Mouse (Mus musculus) frontal cortex, postnatal 25 days (tissue): ENCODE data around the gene Wdr78.

Experiments used
- DNase-seq, 2 experiments: peaks; one replicate each; pipeline ENCODE4 v3.0.0; 2022; ENCODE audit warnings: low spot score in 2 of 2

The Wdr78 gene

GRCm38 (mm10) chr4:103056909-103057308 is 57.4 kb downstream of the Wdr78 start:
- DNase-seq, result no peak

- no peak for DNase-seq
Observed at GRCm38 (mm10) chr4:103048046-103048445, 66.3 kb downstream of the Wdr78 start.

GRCm38 (mm10) chr4:103042997-103043396 is 71.4 kb downstream of the Wdr78 start:
- no peak for DNase-seq

GRCm38 (mm10) chr4:103039838-103040191 is 74.5 kb downstream of the Wdr78 start:
- no peak for DNase-seq

GRCm38 (mm10) chr4:103039103-103039837 is 75.1 kb downstream of the Wdr78 start:
- DNase-seq, result no peak

GRCm38 (mm10) chr4:103028177-103029088 is 85.9 kb downstream of the Wdr78 start:
- no peak for DNase-seq

GRCm38 (mm10) chr4:103027745-103028144 is 86.6 kb downstream of the Wdr78 start:
- DNase-seq, result no peak

GRCm38 (mm10) chr4:103026621-103027020 is 87.7 kb downstream of the Wdr78 start, which contains the start of gene Insl5:
TSS of gene Insl5 (minus strand) at chr4:103026842.
- no peak for DNase-seq

- no peak for DNase-seq
Observed at GRCm38 (mm10) chr4:103013490-103013889, 100.9 kb downstream of the Wdr78 start.

- DNase-seq, result no peak
Observed at GRCm38 (mm10) chr4:103011823-103012222, 102.5 kb downstream of the Wdr78 start.

GRCm38 (mm10) chr4:103010734-103011133 is 103.6 kb downstream of the Wdr78 start:
- DNase-seq, result no peak

- DNase-seq, result no peak
Observed at GRCm38 (mm10) chr4:103006943-103007418, 107.4 kb downstream of the Wdr78 start.

GRCm38 (mm10) chr4:103006266-103006665 is 108.1 kb downstream of the Wdr78 start:
- DNase-seq, result no peak

GRCm38 (mm10) chr4:103005190-103005945 is 109.0 kb downstream of the Wdr78 start:
- DNase-seq, result no peak

- no peak for DNase-seq
Observed at GRCm38 (mm10) chr4:103004681-103005080, 109.7 kb downstream of the Wdr78 start.

- no peak for DNase-seq
Observed at GRCm38 (mm10) chr4:102991685-102992084, 122.7 kb downstream of the Wdr78 start.

GRCm38 (mm10) chr4:102990595-102991340 is 123.6 kb downstream of the Wdr78 start:
- no peak for DNase-seq

- no peak for DNase-seq
Observed at GRCm38 (mm10) chr4:102990016-102990415, 124.3 kb downstream of the Wdr78 start.

- no peak for DNase-seq
Observed at GRCm38 (mm10) chr4:102989391-102989790, 125.0 kb downstream of the Wdr78 start.

- no peak for DNase-seq
Observed at GRCm38 (mm10) chr4:102988526-102988925, 125.8 kb downstream of the Wdr78 start.
